Mouse (Mus musculus): ENCODE measurements around the gene Vav2. TPM values are rescaled to one million over a fixed set of nuclear protein-coding genes. Genes with fewer than 3 reads are reported as not detected.

Vav2 gene
- total RNA-seq, 2 experiments from 2014 or later: 3.1 to 3.9 TPM

- DNase-seq: no peak
- intact Hi-C loops (cut with DNase I): no loop called here
Measured at GRCm38 (mm10) chr2:27442708-27443449, 16.0 kb upstream of the Vav2 start.

- intact Hi-C loops (cut with DNase I): no loop called here
- peak; percentile 85 to 94 for DNase-seq
Measured at GRCm38 (mm10) chr2:27441767-27442707, 15.2 kb upstream of the Vav2 start, which contains the start of gene Brd3os. Brd3os (plus strand) TSS chr2:27442324.

- no peak for DNase-seq
- intact Hi-C loops (cut with DNase I): no loop called here
Measured at GRCm38 (mm10) chr2:27438281-27438680, 11.4 kb upstream of the Vav2 start.

- intact Hi-C loops (cut with DNase I): no loop called here
- DNase-seq: no peak
Measured at GRCm38 (mm10) chr2:27437876-27438275, 11.0 kb upstream of the Vav2 start.

- no peak for DNase-seq
- intact Hi-C loops (cut with DNase I): no loop called here
Measured at GRCm38 (mm10) chr2:27432599-27432998, 5.8 kb upstream of the Vav2 start.

- DNase-seq: no peak
- intact Hi-C loops (cut with DNase I): no loop called here
Measured at GRCm38 (mm10) chr2:27430621-27431020, 3.8 kb upstream of the Vav2 start.

GRCm38 (mm10) chr2:27428071-27428470 is 1.2 kb upstream of the Vav2 start:
- peak; percentile 76 to 81 for DNase-seq
- intact Hi-C loops (cut with DNase I): loop anchor here (1.0 to 2.0 kb wide), 2 partner anchors 139 to 147 kb away; no protein-coding TSS in a partner anchor

- DNase-seq: no peak
- intact Hi-C loops (cut with DNase I): no loop called here
Measured at GRCm38 (mm10) chr2:27426406-27426854, 403 bp downstream of the Vav2 start.

- intact Hi-C loops (cut with DNase I): no loop called here
Measured at GRCm38 (mm10) chr2:27425751-27426405, 955 bp downstream of the Vav2 start.

GRCm38 (mm10) chr2:27425161-27425611 is 1.6 kb downstream of the Vav2 start:
- intact Hi-C loops (cut with DNase I): no loop called here
- no peak for DNase-seq

More at GRCm38 (mm10) chr2:27425751-27426405, 955 bp downstream of the Vav2 start:
- DNase-seq: peak in 1 of 2 experiments; percentile 39

- DNase-seq: no peak
- intact Hi-C loops (cut with DNase I): no loop called here
Measured at GRCm38 (mm10) chr2:27423596-27423995, 3.2 kb downstream of the Vav2 start.

- intact Hi-C loops (cut with DNase I): no loop called here
- no peak for DNase-seq
Measured at GRCm38 (mm10) chr2:27421293-27422068, 5.4 kb downstream of the Vav2 start.

GRCm38 (mm10) chr2:27418577-27419070 is 8.2 kb downstream of the Vav2 start:
- no peak for DNase-seq
- intact Hi-C loops (cut with DNase I): no loop called here

GRCm38 (mm10) chr2:27417648-27418153 is 9.1 kb downstream of the Vav2 start:
- DNase-seq: no peak
- intact Hi-C loops (cut with DNase I): no loop called here

GRCm38 (mm10) chr2:27416425-27416824 is 10.4 kb downstream of the Vav2 start:
- DNase-seq: no peak
- intact Hi-C loops (cut with DNase I): no loop called here

- no peak for DNase-seq
- intact Hi-C loops (cut with DNase I): no loop called here
Measured at GRCm38 (mm10) chr2:27415060-27415783, 11.6 kb downstream of the Vav2 start.

GRCm38 (mm10) chr2:27413936-27414657 is 12.7 kb downstream of the Vav2 start:
- DNase-seq: no peak
- intact Hi-C loops (cut with DNase I): no loop called here

GRCm38 (mm10) chr2:27413582-27413935 is 13.3 kb downstream of the Vav2 start:
- intact Hi-C loops (cut with DNase I): no loop called here
- no peak for DNase-seq
